Mouse (Mus musculus) CH12F3 (cell line): ENCODE data around the gene Ttc7.
"Not testable (repeated sequence)": the region's sequence is repeated elsewhere in the genome, so short reads cannot be mapped to it uniquely, and the experiment has no call there.

ENCODE experiments used
- in situ Hi-C: fragments of 300-500 bp; cut with MboI; formaldehyde crosslinking; loops from 2 replicates; pipeline ENCODE4 v1.14.3; 2020; ENCODE audit warnings: low sequenced_read_pairs

The Ttc7 gene

DNA sequence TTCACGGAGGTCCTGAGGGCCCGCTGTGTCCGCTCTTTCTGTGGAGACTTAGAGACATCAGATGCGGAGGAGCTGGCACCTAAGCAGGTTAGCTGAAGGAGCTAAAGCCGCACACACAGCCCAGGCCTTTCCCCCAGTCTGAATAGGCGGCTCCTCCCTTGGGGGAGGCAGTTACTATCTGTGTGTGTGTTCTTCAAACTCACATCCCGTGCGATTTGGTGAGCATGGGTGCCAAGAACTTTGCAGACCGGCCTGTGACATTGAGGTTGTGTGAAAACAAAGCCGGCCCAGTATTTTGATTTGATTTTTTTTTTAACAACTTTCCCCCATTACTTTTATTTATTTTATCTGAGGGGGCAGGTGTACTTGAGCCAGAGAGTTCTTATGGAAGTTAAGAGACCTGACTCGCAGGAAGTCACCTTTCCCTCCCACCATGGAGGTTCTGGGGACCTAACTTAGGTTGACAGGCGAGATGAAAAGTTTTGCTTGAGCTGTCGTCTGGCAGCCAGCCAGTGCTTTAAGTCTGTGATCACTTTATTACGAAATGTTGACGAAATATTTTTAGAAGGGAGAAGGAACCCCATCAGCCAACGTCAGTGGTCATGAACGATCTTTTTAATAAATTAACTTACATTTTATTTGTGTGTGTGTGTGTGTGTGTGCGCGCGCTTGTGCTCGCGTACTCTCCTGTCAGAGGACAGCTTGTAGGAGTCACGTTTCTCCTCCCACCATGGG is 3.2 kb downstream of the Ttc7 start:
- in situ Hi-C loops: no loop called here

DNA sequence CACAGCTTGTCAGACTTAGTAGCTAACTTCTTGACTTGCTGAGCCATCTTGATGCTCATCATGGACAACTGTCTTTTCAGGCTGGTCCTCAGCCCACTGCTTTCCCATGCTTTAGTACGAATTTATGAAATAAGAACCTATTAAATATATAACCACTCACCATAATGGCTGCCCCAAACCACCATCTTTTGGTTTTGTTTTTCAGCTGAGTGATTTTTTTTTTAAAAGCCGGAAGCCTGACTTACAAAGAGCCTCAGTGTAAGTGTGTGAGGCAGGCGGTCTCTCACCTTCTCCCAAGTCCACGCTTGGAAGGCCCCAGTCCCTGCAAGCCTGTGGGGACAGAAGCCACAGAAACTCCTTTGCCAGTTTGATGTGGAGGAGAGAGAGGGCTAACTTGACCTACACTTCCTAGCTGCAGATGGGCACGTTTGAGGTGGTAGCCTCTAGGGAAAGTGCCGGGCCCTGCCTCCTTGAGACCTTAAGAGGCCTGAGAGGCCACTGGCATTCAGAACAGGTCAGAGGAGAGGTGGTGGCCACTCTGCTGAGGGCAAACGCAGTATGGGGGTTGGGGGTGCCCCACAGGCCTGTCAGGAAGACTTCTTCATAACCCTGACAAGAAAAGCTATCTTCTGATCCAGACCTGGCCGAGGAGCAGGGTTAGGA is 3.9 kb downstream of the Ttc7 start:
- in situ Hi-C loops: no loop called here

DNA sequence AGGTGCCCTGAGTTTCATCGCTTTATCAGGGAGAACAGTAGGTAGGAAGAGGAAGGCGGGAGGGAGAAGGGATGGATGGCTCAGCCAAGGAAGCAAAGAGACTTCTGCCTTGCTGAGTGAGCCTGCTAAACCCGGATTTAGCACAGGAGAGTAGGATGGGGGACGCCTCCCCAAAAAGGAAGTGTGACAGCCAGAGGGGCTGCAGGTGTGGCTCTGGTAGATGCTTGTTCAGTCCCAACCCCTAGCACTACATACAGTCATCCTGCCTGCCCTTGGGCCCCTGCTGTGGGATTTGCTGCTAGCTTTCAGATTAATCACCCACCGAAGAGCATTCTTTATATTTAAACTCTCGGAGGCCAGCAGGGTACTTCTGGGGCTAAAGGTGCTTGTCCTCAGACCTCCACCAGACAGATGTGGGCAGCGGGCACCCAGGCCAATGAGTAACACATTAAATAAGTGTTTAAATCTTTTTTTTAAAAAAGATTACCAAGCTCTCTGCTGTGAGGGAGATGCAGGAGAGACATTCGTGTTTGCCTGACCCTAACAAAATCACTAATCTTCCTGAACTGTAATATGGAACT is 4.6 kb downstream of the Ttc7 start:
- in situ Hi-C loops: no loop called here

DNA sequence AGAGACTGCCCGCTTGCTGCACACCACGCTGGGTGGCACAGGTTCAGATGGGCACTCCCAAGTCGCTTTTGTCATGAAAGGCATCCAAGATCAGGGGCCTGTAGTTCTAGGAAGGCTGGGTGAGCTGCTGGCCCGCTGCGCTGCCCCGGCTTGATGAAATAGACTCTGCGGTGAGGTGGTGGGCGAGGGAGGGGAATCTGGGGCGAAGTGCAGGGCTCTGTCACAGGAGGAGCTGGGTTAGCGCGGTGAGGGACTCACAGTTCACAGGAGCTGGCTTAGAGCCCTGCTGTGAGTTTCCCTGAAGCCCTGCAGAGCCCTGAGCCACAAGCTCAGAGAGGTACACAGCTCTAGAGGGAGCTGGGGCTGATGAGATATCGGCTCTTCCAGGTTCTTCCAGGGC is 5.4 kb downstream of the Ttc7 start:
- in situ Hi-C loops: no loop called here

DNA sequence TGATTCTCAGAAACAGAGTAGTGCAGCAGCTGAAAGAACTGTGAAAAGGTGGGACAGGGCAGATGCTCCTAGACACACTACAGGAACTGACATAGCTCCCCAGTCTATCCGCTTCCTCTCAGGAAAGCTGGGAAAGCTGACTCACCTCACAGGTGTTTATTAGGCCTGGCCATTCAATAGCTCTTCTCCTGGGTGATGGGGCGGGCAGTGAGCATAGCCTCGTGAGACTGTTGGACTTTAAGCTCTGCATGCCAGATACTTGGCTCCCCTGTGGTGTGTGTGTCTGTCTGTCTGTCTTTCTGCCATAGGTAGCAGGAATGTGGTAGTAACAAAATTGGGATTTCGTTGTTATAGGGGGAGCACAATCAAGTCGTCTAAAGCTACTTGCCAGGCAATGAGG is 6.7 kb downstream of the Ttc7 start:
- in situ Hi-C loops: no loop called here

DNA sequence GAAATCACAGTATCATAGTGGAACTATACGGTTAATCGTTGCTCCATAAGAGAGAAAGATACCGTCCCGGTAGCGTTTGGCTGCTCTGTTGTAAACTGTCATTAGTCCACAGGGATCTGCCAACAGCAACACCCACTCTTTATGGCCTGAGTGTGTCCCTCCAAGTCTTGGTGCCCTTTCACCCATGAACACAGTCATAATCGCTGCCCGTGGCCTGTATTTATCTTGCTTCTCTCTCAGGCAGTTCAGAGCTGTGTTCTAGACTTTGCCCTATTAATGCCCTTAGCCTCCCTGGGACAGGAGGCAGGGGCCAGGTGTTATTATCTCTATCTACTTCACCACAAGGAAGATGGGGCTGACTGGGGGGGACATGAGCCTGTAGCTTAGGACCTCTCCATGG is 8.4 kb downstream of the Ttc7 start:
- in situ Hi-C loops: no loop called here

DNA sequence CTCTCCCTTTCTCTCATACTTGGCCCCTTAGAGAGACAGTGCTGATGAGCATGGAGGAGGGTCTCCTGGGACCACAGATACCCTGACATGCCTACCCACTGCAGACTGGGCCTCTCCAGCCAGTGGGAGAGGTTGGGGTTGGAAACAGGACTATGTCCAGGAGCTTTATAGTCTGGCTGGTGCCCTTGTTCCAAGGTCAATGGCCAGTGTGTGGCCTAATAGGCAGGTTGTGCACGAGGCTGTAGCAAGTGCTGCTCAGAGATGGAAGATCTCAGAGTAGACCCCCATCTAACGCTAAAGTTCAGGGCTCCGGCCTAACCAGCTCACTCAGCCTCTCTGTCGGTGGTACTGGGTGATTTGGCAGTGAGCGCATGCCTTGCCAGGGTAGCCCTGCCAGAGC is 9.1 kb downstream of the Ttc7 start:
- in situ Hi-C loops: no loop called here

DNA sequence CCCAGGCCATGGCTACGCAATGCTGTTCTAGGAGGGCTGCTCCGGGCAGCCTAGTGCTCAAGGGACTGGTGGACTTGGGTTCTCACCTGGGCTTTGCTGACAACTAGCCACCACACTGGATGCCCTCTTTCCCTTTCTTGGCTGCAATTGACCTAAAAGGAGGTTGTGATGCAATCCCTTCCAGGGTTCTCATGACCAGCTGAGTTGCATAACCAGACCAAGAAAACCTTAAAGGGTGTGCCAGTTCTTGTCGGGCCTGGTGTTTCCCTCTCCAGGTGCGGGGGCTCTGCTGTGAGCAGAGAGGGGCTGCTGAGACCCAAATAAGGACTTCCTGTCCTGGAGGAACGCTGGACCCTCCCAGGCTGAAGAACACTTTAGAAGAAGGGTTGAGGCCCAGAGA is 10.4 kb downstream of the Ttc7 start:
- in situ Hi-C loops: no loop called here

DNA sequence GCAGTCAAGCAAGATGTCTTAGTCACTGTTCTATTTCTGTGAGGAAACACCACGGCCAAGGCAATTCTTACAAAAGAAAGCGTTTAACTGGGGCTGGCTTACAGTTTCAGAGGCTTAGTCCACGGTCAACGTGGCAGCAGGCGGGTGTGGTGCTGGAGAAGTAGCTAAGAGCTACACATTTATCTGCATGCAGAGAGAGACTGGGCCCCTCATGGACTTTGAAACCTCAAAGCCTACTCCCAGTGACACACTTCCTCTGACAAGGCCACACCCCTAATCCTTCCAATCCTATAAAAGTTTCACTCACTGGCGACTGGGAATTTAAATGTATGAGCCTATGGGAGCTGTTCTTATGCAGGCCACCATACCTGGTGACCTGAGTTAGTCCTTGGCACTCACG is 13.1 kb downstream of the Ttc7 start:
- in situ Hi-C loops: no loop called here

DNA sequence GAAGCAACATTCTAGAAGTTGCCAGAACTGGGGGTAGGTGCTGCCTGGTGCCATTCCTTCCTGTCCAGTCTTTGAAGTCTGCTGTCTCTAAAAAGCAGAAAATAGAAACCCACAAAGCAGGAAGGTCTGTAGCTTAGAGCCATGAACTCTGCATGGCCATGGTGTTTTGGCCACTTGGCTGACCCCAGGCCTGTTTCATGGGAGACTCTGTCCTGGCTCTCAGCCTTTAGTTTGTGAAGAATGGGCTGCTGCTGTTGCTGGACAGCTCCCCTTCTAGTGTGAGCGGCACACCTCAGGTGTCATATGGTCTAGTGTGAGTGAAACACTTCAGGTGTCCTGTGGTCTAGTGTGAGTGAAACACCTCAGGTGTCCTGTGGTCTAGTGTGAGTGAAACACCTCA is 14.0 kb downstream of the Ttc7 start:
- in situ Hi-C loops: not testable (repeated sequence)

DNA sequence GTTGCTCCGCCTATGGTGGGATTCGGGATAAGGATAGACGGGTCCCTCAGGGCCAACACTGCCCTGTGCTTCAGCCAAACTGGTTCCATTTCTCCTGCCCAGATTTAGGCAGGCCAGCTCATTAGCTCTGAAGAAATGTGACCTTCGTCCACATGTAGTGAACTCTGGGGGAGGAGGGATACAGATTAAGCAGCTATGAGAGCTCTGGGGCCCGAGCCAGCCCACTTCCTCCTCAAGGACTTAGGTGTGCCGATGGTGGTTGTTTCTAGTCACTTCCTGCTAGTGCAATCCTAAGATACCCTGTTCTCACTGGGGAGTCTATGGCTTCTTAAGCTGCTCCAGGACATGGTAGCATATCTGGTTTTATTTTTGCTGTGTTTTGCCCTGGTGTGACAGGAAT is 16.3 kb downstream of the Ttc7 start:
- in situ Hi-C loops: no loop called here

DNA sequence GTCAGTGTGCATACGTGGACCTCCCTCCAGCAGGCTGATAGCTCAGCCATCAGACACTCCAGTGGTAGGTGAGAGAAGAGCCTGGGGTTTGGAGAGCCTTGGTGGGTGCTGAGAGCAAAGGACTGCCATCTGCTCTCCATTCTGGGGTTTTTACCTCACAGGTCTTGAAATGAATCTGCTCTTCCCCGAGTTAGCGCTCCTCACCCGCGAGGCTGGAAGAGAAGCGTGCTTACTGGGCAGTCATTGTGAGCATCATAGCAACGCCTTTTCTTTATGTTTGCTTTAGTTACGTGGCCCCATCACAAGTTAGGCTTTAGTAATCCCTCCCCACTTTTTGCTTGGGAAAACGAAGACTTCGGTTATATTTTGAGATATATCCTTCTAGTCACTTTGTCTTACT is 17.7 kb downstream of the Ttc7 start:
- in situ Hi-C loops: no loop called here

DNA sequence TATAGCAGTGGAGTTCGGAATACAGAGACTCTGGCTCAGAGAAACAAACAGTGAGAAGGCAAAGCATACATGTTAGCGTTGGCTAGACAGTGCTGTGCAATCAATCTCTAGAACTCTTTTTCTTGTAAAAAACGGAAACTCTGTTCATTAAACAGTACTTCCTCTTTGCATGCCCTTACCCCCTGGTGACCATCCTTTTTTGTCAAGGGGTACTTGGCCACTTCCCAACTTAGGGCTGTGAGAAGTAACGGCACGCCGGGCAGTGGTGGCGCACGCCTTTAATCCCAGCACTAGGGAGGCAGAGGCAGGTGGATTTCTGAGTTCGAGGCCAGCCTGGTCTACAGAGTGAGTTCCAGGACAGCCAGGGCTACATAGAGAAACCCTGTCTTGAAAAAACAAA is 18.9 kb downstream of the Ttc7 start:
- in situ Hi-C loops: not testable (repeated sequence)

DNA sequence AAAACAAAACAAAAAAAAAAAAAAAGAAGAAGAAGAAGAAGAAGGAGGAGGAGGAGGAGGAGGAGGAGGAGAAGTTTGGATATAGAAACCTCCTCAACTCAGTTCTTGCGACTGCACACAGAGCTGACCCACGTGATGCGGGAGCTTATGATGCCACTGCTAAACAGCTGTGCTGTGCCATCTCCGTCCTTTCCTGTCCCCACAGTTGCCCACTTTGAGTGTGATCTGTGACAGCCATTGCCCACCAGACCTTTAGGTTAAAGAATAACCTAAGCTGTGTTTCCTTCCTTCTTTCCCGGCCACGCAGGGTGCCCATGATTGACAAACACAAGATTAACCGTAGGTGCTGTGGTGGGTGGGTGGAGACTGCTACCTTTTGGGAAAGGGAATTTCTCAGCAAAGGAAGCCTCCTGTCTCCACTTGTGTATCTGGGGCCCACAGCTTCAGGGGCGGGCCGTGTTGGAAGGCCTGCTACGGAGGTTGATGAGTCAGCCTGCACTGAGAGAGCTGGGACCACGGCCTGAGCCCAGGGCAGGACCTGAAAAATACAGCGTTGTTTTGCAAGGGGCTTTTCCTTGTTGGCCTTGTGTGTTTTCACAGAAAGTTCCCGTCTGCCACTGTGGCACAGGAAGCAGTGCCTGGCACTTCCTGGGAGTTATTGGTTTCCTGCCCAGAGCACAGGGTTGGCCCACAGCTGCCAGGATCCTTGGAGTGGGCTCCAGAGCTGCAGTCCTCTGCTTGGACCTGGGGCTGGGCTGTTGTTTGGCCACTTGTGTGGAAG is 19.5 kb downstream of the Ttc7 start:
- in situ Hi-C loops: no loop called here

DNA sequence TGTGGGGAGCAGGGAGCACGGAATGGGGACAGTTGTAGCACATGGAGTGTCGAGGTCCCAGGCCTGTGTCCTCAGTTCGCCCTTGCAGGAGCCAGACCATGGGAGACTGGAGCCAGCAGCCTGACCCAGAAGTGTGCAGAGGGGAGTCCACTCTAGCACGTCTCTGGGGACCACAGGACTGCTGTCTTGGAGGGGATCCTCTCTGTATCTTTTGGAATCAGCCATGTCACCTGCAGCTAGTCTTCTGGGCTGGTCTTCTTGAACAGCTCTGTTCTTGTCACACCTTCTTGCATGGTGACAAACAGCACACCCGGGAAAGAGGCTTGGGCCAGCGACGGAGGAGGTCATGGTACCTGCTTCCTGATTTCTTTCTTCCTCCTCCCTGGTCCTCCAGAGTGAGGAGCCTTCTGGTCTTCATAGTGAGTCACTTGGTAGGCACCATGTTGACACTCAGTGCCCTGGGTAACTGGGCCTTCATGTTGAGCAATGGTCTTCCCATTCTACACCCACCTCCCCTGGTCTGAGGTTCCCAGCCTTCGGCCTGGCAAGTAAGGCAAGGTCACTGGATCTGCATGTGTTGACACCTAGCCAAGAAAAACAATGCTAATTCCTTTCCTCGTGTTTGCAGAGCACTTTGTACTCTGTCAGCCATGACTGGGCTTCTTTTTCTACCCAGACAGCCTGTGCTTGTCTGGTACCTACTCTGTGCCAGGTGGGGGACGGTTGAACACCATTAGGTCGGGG is 21.6 kb downstream of the Ttc7 start:
- in situ Hi-C loops: no loop called here

DNA sequence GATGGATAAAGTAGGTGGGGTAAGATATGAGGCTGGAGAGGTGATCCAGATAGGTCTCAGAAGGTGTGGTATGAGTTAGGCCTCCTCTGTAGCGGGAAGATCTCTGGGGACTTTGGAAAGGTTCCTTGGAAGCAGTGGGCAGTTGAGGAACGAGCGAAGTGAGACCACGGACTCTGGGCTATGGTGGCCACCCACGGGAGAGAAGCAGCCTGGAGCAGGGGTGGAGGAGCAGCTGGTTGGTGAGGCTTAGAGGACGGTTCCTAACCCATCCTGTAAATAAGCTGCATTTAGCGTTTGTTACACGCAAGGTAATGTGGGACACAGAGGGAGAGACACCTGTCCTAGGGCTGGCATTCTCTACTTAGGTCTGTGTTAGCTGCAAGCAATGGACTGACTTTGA is 22.4 kb downstream of the Ttc7 start:
- in situ Hi-C loops: no loop called here

DNA sequence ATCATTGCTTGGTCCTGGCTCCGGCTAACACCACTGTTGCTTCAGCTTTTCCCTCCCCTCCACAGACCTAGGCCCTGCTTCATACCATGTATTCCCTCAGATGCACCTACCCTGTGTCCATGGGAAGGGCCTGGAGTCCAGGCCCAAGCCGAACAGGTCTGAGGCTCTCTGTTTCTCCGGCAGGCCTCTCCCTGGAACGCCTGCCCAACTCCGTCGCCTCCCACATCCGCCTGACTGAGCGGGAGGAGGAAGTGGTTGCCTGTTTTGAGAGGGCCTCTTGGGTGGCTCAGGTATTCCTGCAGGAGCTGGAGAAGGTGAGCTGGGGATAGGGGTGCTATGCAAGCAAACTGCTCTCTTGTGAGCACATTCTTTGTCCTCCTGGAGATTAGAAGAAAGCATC is 24.1 kb downstream of the Ttc7 start:
- in situ Hi-C loops: no loop called here

DNA sequence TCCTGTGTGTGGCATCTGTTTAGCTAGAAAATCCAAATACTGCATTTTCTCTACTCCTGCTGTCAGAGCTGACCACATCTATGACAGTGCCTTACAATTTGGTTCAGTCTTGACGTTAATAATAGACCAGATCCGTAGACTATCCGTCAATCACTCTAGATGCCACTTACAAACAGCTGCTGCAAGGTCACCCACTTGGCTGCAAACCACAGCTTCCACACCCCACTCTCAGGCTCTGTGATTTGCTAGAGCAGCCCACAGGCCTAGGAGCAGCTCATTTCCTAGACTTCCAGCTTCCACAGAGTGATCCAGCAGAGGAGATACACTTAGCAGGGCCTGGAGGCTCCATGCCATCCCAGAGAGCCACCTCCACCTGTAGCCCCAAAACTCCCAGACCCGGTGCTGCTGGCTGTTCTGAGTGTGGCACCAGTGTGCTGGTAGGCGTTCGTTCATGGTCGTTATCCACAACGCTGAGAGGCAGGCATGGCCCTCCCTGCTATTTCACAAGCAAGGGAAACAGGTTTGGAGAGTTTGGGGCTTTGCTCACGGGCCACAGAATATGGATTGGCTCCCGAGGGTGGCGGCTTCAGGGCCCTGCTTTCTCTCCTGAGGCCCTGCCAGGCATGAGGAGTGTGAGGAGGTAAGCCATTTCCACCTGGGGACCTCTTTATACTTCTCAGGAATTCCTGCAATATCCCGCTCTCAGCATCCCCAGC is 26.5 kb downstream of the Ttc7 start:
- in situ Hi-C loops: no loop called here

DNA sequence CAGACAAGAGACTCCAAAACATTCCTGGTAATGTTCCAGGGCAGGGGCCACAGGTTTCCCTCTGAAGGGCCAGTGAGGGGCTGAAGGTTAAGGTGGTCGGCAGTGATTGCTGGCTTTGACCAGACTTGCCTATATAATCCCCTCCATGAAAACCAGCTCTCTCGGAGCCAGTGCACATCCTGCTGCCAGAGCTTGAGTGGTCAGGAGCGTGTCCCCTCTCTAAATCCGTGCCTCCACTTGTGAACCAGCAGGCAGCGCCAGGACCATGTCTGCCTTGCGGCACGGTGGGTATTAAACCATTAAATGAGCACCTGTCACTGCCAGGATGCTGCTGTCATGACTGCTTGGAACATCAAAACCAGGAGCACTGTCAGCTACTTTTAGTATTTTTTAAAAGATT is 27.8 kb downstream of the Ttc7 start:
- in situ Hi-C loops: loop anchor here (10.0 kb wide), 1 partner anchor 254 kb away; no protein-coding TSS in a partner anchor

DNA sequence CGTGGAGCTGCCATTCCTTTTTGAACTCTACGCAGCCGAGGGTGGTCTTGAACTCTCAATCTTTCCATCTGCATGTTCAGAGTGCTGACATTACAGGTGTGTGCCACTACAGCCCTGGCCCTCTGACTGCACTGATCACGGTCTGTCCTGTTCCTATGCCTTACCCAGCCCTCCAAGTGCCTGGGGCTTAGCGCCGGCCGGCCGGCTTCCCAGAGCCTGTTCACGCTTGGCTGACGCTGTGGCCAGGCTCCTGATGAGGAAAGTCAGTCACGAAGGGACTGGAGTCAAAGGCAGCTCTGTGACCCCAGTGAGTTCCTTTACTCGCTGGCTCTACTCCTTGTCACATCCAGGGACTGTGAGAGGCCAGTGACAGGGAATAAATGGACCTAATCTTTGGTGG is 29.7 kb downstream of the Ttc7 start:
- in situ Hi-C loops: loop anchor here (10.0 kb wide), 1 partner anchor 252 kb away; no protein-coding TSS in a partner anchor
